Mouse (Mus musculus) heart, embryonic 16.5 days (tissue): Measurements from ENCODE around the gene Bet1l. TPM values are rescaled to one million over a fixed set of nuclear protein-coding genes. Genes with fewer than 3 reads are reported as not detected.

Experiments used
- ATAC-seq: fragments of 200-750 bp; cut with Nextera tagmentation; replicated peaks from 2 replicates; pipeline ENCODE4 v1.8.0; 2017; ENCODE audit warnings: moderate number of reproducible peaks; ENCODE audit not compliant: insufficient read depth, low FRiP score; ENCODE audit errors: extremely low read depth
- H3K27ac ChIP-seq: fragments of 300-500 bp; sonication (generic); 2 replicates; pipeline ENCODE4 v1.5.1; 2014; ENCODE audit warnings: mild to moderate bottlenecking, low read length, control low read depth, moderate library complexity
- H3K27me3 ChIP-seq: fragments of 300-500 bp; sonication (generic); 2 replicates; pipeline ENCODE4 v1.6.1; 2014; ENCODE audit warnings: low read length, mixed read lengths; ENCODE audit not compliant: control insufficient read depth, insufficient read depth
- H3K36me3 ChIP-seq: fragments of 300-500 bp; sonication (generic); 2 replicates; pipeline ENCODE4 v1.6.1; 2014; ENCODE audit not compliant: control insufficient read depth, insufficient read depth
- H3K4me1 ChIP-seq: fragments of 300-500 bp; sonication (generic); 2 replicates; pipeline ENCODE4 v1.6.1; 2014; ENCODE audit warnings: low read length, mixed read lengths; ENCODE audit not compliant: control insufficient read depth, insufficient read depth
- H3K4me2 ChIP-seq: fragments of 300-500 bp; sonication (generic); 2 replicates; pipeline ENCODE4 v1.6.1; 2014; ENCODE audit warnings: low read depth, mild to moderate bottlenecking, control low read depth, low read length
- H3K4me3 ChIP-seq: fragments of 300-500 bp; sonication (generic); 2 replicates; pipeline ENCODE4 v1.5.1; 2014; ENCODE audit warnings: mild to moderate bottlenecking, control low read depth, low read length
- H3K9ac ChIP-seq: fragments of 300-500 bp; sonication (generic); 2 replicates; pipeline ENCODE4 v1.6.1; 2014; ENCODE audit warnings: low read length, control low read depth
- H3K9me3 ChIP-seq: fragments of 300-500 bp; sonication (generic); replicated peaks from 2 replicates; pipeline ENCODE4 v1.6.1; 2016; ENCODE audit warnings: low read length; ENCODE audit not compliant: control insufficient read depth
- WGBS: fragments of 180-500 bp; shearing (Covaris S2); extraction: QIAGEN DNeasy Blood & Tissue Kit; methylation state at CpG from one replicate; pipeline ENCODE4 v1.1.7; 2014; 5-methylcytosine and 5-hydroxymethylcytosine counted together
- polyA plus RNA-seq: library from polyadenylated mRNA; unstranded; fragments of >200 nt; fragmentation: Nextera tagmentation; extraction: Ambion mirVana; gene quantifications from 2 replicates; pipeline ENCODE4 v1.2.1, GENCODE M21; 2015

Gene Bet1l
- 31.6 and 39.5 TPM in 2 replicates for polyA plus RNA-seq

DNA sequence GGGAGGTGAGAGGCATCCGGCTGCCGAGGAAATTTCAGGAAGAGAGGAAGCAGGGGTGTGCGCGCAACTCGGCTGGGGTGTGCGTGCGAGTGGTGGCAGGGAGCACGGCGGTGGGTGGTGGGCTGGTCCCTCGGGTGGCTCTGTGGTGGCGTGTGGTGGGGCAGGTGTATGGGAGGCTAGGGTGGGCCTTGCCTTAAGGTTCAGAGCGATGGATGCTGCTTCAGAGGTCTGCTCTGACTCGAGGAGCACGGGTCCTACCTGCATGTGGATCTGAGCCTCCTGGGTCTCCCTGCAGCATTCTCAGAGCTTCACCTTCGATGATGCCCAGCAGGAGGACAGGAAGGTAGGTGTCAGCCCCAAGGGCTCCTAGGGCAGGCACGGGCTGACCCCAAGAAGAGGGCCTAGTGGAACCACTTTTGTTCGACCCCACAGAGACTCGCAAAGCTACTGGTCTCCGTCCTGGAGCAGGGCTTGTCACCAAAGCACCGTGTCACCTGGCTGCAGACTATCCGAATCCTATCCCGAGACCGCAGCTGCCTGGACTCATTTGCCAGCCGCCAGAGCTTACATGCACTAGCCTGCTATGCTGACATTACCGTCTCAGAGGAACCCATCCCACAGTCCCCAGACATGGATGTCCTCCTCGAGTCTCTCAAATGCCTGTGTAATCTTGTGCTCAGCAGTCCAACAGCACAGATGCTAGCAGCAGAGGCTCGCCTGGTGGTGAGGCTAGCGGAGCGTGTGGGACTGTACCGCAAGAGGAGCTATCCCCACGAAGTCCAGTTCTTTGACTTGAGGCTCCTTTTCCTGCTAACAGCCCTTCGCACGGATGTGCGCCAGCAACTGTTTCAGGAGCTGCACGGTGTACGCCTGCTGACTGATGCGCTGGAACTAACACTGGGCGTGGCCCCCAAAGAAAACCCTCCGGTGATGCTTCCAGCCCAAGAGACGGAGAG, at the start of gene Bet1l:
TSS of gene Bet1l (minus strand) at position 28 of the 956 bp plus-strand sequence.
- no peaks in the 10 kb centered on the region for H3K9me3 ChIP-seq
- peak within 1 kb of the TSS; percentile 98 for H3K4me2 ChIP-seq
- 0 out of 2 replicates have a peak, but pooled peaks have one; percentile 11 for ATAC-seq
- H3K36me3 ChIP-seq = peaks cover 58% of the 10 kb centered on the region
- 30% methylated on average over 40 of the region's 40 CpGs for WGBS
- H3K4me1 ChIP-seq = peaks cover 23% of the 10 kb centered on the region
- H3K4me3 ChIP-seq = peak within 1 kb of the TSS; percentile 80
- H3K9ac ChIP-seq = peak within 1 kb of the TSS; percentile 80
- H3K27ac ChIP-seq = peak within 1 kb of the TSS; percentile 95
- no peaks in the 10 kb centered on the region for H3K27me3 ChIP-seq

DNA sequence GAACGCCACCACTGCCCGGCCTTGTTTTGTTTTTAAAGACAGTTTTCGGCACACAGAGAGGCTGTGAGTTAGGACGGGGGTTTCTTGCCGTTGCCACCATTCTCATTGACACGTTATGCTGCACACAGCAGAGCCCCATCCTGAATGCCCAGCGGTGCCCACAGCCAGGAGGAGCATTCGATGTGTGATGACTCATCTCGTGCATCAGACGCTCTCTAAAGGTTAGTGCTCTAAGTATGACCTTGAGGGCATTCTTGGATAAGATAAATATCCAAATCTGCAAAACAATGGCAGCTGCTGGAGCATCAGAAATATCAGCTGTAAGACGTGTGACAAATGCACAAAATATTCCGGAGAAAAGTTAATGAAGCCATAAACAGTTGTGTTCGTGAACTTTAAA, 49.8 kb upstream of the Bet1l start:
- H3K27me3 ChIP-seq = no peaks in the 10 kb centered on the region
- H3K9me3 ChIP-seq = no peaks in the 10 kb centered on the region
- H3K36me3 ChIP-seq = no peaks in the 10 kb centered on the region
- ATAC-seq = no peak
- no peak overlapping the region for H3K4me2 ChIP-seq
- no peak overlapping the region for H3K27ac ChIP-seq
- H3K9ac ChIP-seq = no peak overlapping the region
- no peaks in the 10 kb centered on the region for H3K4me1 ChIP-seq
- no peak overlapping the region for H3K4me3 ChIP-seq
- 73% methylated on average over 13 of the region's 13 CpGs for WGBS

DNA sequence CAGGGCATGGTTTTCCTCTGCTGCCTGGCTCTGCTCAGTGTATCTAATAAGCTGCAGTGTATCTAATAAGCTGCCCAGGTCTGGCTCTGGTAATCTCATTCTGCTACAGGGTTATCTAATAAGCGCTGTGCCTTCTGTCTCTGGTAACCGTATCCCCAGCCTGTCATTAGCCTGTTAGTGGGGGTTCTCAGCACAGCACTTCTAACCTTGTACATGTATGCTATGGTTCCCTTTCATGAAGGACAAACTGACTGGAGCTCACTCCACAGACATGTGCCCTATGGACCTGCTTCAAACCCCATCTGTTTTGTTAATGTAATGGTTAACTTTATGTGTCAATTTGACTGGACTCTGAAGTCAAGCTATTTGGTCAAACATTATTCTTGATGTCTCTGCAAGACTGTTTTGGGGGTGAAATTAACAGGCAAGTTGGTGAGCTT, 48.3 kb upstream of the Bet1l start:
- H3K4me1 ChIP-seq = peaks cover 8% of the 10 kb centered on the region
- no peak overlapping the region for H3K27ac ChIP-seq
- no peaks in the 10 kb centered on the region for H3K9me3 ChIP-seq
- no peaks in the 10 kb centered on the region for H3K36me3 ChIP-seq
- H3K4me2 ChIP-seq = no peak overlapping the region
- no peaks in the 10 kb centered on the region for H3K27me3 ChIP-seq
- H3K4me3 ChIP-seq = no peak overlapping the region
- no peak for ATAC-seq
- no peak overlapping the region for H3K9ac ChIP-seq
- 42% methylated on average over 2 of the region's 2 CpGs for WGBS

DNA sequence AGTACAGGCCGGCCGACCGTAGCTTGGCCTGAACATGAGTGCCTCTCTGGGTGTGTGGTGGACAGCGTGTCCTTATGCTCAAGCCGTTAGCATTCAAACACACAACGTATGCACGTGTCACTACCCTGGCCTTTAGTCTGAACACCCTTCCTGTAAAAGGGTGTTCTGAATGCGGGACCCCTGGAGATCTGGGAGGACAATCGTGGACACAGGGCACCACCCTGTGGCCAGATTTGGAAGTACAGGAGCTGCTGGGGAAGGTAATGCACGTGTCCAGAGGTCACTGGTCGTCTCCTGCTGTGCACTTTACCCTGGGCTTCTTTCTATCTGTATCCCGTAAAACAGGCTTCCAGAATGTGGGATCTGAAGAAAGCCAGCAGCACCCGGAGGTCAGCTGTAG, 45.8 kb upstream of the Bet1l start:
- no peak overlapping the region for H3K4me3 ChIP-seq
- H3K36me3 ChIP-seq = peaks cover 5% of the 10 kb centered on the region
- no peak overlapping the region for H3K27ac ChIP-seq
- no peak overlapping the region for H3K9ac ChIP-seq
- no peaks in the 10 kb centered on the region for H3K27me3 ChIP-seq
- WGBS = 27% methylated on average over 13 of the region's 13 CpGs
- H3K9me3 ChIP-seq = no peaks in the 10 kb centered on the region
- no peak for ATAC-seq
- H3K4me1 ChIP-seq = peaks cover 13% of the 10 kb centered on the region
- H3K4me2 ChIP-seq = no peak overlapping the region

DNA sequence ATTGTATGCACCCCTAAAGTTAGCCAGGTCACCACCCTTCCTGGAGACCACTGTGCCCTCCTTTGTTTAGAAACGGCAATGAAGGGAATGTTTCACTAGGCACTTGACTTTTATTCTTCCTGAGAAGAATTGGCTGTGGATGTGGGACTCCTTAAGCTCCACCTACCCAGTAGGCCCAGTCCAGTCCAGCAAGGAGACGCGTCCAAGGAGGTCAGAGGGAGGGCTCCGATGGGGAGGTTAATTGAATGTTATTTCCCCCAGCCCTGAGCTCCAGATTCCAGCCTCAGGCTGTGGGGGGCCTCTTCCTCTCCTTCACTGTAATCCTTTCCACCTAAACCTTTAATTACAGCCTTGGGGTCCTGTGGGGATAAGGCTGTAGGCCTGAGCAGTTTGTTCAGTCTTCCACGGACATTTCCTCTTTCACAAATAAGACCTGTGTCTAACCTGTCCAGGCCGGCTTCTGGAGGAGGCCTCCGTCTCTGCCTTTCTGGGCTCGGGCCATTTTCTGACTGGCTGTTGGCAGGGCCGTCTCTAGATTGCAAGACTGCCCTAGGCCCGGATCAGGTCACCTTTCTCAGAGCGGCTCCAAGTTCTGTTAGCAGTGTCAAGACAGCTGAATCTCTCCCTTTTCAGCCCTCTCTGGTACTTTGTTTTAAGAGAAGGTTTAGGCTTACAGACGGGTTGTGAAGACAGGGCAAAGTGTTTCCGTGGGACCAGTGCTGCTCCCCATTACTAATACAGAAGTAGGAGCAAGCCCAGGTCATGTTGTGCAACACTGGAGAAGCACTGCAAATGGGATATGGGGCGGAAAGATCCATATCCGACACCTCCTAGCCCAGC, 44.9 kb upstream of the Bet1l start:
- H3K4me1 ChIP-seq = peaks cover 13% of the 10 kb centered on the region
- no peaks in the 10 kb centered on the region for H3K27me3 ChIP-seq
- H3K27ac ChIP-seq = no peak overlapping the region
- ATAC-seq = no peak
- H3K36me3 ChIP-seq = peaks cover 15% of the 10 kb centered on the region
- no peak overlapping the region for H3K4me2 ChIP-seq
- WGBS = 82% methylated on average over 15 of the region's 15 CpGs
- H3K4me3 ChIP-seq = no peak overlapping the region
- no peak overlapping the region for H3K9ac ChIP-seq
- no peaks in the 10 kb centered on the region for H3K9me3 ChIP-seq

DNA sequence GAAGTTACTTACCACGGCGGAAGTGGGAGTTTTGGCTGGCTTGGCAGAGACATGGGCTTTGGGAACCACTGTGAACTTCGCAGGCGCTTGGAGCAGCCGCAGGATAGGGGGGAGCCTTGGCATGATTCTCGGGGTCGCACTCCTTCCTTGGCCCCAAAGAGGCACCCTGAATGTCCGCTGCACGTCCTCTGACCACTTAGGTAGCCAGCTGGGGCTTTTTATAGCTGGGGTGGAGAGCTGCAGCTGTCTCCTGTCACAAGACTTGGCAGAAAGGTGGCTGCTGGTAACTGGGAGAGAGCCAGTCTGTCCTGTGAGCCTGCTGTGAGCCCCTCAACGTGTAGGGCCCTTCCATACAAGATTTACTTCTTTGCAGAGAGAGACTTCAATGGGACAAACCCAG, 42.8 kb upstream of the Bet1l start, which contains the start of gene Cox8b:
TSS of gene Cox8b (minus strand) at position 227 of the 400 bp plus-strand sequence.
- Histone ChIP-seq H3K27ac (peak within 1 kb of the TSS; percentile 87), H3K4me2 (peak within 1 kb of the TSS; percentile 68), H3K4me1 (peaks cover 13% of the 10 kb centered on the region), H3K9me3 (no peaks in the 10 kb centered on the region), H3K9ac (peak within 1 kb of the TSS; percentile 74), H3K27me3 (no peaks in the 10 kb centered on the region), H3K4me3 (peak within 1 kb of the TSS; percentile 49), H3K36me3 (peaks cover 17% of the 10 kb centered on the region)
- peak; percentile 82 for ATAC-seq
- WGBS = 27% methylated on average over 10 of the region's 10 CpGs

DNA sequence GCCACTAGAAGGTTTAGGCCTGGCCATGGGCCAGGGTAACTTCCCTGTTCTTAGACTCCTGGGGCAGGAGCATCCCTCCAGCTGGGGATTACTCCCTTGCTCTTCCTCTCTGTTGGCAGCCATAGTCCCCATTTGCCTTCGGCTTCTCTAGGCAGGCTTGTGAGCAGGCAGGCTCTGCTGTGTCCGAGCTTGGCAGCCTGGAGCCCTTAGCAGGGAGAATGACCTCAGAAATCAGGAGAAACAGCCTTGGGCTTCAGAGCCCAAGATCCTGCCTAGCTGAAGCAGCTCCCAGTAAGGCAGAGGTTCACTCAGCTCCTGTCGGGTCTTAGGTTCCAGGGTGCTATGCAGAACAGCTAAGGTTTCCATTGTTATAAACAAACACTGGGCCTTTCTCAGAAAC, 41.7 kb upstream of the Bet1l start:
- Histone ChIP-seq H3K9ac (peak overlapping the region; percentile 74), H3K27ac (peak overlapping the region; percentile 87), H3K4me1 (peaks cover 13% of the 10 kb centered on the region), H3K36me3 (peaks cover 23% of the 10 kb centered on the region), H3K9me3 (no peaks in the 10 kb centered on the region), H3K4me3 (peak overlapping the region; percentile 49), H3K27me3 (no peaks in the 10 kb centered on the region), H3K4me2 (peak overlapping the region; percentile 68)
- 74% methylated on average over 3 of the region's 3 CpGs for WGBS
- ATAC-seq = no peak

DNA sequence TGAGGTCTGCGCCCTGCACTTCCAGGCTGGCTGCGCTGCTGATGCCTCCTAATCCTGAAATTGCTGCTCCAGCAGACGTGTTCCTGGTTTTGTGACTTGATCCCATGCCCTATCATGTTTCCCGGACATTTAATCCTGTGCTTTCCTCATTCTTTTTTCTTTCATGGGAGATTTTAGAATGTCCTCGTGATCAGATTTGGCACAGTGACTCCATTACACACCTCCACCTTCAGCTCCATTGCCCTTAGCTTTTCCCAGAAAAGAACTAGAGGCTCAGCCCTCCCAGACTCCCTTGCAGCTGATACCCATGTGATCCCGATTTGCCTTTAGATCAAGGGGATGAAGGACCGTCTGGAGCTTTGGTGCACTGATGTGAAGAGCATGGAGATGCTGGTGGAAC, 40.5 kb upstream of the Bet1l start:
- no peak overlapping the region for H3K4me2 ChIP-seq
- WGBS = 84% methylated on average over 7 of the region's 7 CpGs

More for the DNA sequence above, 40.5 kb upstream of the Bet1l start:
- no peak overlapping the region for H3K9ac ChIP-seq
- no peak for ATAC-seq
- peaks cover 13% of the 10 kb centered on the region for H3K4me1 ChIP-seq
- H3K4me3 ChIP-seq = no peak overlapping the region
- no peaks in the 10 kb centered on the region for H3K9me3 ChIP-seq
- peaks cover 26% of the 10 kb centered on the region for H3K36me3 ChIP-seq
- no peak overlapping the region for H3K27ac ChIP-seq
- no peaks in the 10 kb centered on the region for H3K27me3 ChIP-seq
